Mouse (Mus musculus): Measurements from ENCODE around the gene Gm20604.

Gene Gm20604

GRCm38 (mm10) chr12:102706833-102707463, 51.5 kb downstream of the Gm20604 start:
- no peak for DNase-seq (ENCODE audit: low spot score)

GRCm38 (mm10) chr12:102705906-102706640, 52.4 kb downstream of the Gm20604 start:
- no peak for DNase-seq (ENCODE audit: low spot score)

- peak; percentile 98 for DNase-seq (ENCODE audit: low spot score)
These were observed 53.1 kb downstream of the Gm20604 start for GRCm38 (mm10) chr12:102705216-102705871.

- peak; percentile 76 for DNase-seq (ENCODE audit: low spot score)
These were observed 53.8 kb downstream of the Gm20604 start, which contains the start of gene Itpk1 for GRCm38 (mm10) chr12:102704457-102705198. Gene Itpk1, minus strand, starts transcription at chr12:102704930.

GRCm38 (mm10) chr12:102703921-102704408, 54.5 kb downstream of the Gm20604 start:
- DNase-seq (ENCODE audit: low spot score) = no peak

- no peak for DNase-seq (ENCODE audit: low spot score)
These were observed 55.0 kb downstream of the Gm20604 start for GRCm38 (mm10) chr12:102703441-102703840.

GRCm38 (mm10) chr12:102703111-102703412, 55.4 kb downstream of the Gm20604 start:
- DNase-seq (ENCODE audit: low spot score) = no peak

- peak; percentile 93 for DNase-seq (ENCODE audit: low spot score)
These were observed 55.9 kb downstream of the Gm20604 start for GRCm38 (mm10) chr12:102702356-102703110.

- no peak for DNase-seq (ENCODE audit: low spot score)
These were observed 56.7 kb downstream of the Gm20604 start for GRCm38 (mm10) chr12:102701691-102702207.

GRCm38 (mm10) chr12:102700453-102700852, 58.0 kb downstream of the Gm20604 start:
- DNase-seq (ENCODE audit: low spot score) = no peak

GRCm38 (mm10) chr12:102699156-102699555, 59.3 kb downstream of the Gm20604 start:
- no peak for DNase-seq (ENCODE audit: low spot score)

GRCm38 (mm10) chr12:102698089-102698684, 60.3 kb downstream of the Gm20604 start:
- no peak for DNase-seq (ENCODE audit: low spot score)

- no peak for DNase-seq (ENCODE audit: low spot score)
These were observed 61.1 kb downstream of the Gm20604 start for GRCm38 (mm10) chr12:102697381-102697780.

- DNase-seq (ENCODE audit: low spot score) = no peak
These were observed 61.7 kb downstream of the Gm20604 start for GRCm38 (mm10) chr12:102696635-102697354.

- no peak for DNase-seq (ENCODE audit: low spot score)
These were observed 62.9 kb downstream of the Gm20604 start for GRCm38 (mm10) chr12:102695369-102696239.

- DNase-seq (ENCODE audit: low spot score) = no peak
These were observed 66.7 kb downstream of the Gm20604 start for GRCm38 (mm10) chr12:102691761-102692160.
